Mouse (Mus musculus): ENCODE results near the gene Gatad2b. TPM values are rescaled to one million over a fixed set of nuclear protein-coding genes. Genes with fewer than 3 reads are reported as not detected.

The Gatad2b gene
- polyA plus RNA-seq, 1 experiment: 17.5 TPM

DNA sequence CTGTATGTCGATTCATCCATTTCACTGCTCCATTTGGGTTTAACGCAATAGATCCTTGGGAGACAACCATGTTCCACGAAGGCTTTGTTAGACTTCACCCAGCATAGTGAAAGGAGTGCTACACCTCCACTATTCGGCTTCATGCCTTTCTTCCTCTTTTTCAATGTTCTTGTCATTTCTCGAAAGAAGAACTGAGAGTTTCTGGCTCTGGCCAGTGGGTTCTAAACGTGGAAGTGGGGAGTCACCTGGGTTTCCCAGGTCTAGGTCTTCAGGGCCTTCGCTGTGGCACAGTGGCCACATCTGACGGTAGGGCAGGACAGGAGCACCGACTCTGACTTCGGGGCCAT lies 28.3 kb upstream of the Gatad2b start:
- peak overlapping the region; percentile 69 for H3K4me3 ChIP-seq (replicated peaks; ENCODE audit: control insufficient read depth, low read depth, low read length)
- WGBS: 10% methylated on average over 10 of the region's 10 CpGs
- H3K27ac ChIP-seq (ENCODE audit: control insufficient read depth, insufficient read depth, low read depth, low read length, poor library complexity): peak overlapping the region; percentile 99
- no peak for TF ChIP-seq CTCF (IDR thresholded peaks at IDR 0.05; ENCODE audit: control insufficient read depth, insufficient read depth, low read length)
- TF ChIP-seq POLR2A (IDR thresholded peaks at IDR 0.05; ENCODE audit: borderline replicate concordance, control insufficient read depth, low read depth, low read length): no peak
- peaks cover 3% of the 10 kb centered on the region; the same call in 1 of the 2 replicates for H3K4me1 ChIP-seq (ENCODE audit: control insufficient read depth, insufficient read depth, low read length)

DNA sequence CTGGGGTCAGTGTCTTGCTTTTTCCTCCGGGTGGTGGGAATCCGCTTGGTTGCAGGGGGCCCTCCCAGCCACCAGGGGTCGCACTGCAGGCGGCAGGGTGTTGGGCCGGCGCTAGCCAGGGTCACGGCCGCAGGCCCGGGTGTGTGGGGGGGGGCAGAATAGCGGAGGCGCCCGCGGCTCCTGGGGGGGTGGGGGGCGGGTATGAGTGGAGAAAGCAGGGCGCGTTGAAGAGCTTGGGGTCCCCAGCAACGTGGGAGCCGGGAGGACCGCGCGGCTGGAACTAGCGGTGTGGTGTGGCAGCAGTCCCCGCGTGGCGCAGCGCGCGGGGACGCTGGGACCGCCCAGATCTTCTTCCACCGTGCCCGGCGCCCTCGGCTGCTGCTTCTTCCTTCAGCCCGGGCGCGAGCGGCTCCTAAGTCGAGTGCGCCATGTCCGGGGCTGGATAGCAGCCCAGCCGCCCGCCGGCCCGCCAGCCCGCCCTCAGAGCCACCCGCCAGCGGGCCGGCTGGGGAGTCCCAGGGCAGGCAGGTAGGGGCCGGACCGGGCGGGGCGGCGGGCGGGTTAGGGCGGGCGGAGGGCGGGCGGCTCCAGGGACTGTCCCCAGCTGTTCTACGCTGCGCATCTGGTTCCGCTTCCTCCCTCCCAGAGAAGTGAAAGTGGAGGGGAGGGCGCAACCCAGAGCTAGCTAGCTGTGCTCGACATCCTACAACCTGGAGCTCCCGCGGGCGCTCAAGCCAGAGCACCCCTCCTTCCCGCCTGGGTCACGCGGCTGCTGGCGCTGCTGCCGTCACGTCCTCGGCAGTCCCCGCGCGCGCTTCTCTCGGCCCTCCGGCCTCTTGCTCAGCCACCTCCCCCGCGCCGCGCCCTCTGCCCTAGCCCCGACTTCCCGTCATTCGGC lies 27.7 kb upstream of the Gatad2b start, which contains the start of gene Dennd4b:
Gene Dennd4b (plus strand): TSS at position 152 of the 898 bp plus-strand sequence.
- peak; percentile 71; the same call in 1 of the 2 replicates for TF ChIP-seq POLR2A (IDR thresholded peaks at IDR 0.05; ENCODE audit: borderline replicate concordance, control insufficient read depth, low read depth, low read length)
- peak; percentile 80 for TF ChIP-seq CTCF (IDR thresholded peaks at IDR 0.05; ENCODE audit: control insufficient read depth, insufficient read depth, low read length)
- peaks cover 3% of the 10 kb centered on the region; the same call in 1 of the 2 replicates for H3K4me1 ChIP-seq (ENCODE audit: control insufficient read depth, insufficient read depth, low read length)
- under 1% methylated on average over 77 of the region's 87 CpGs for WGBS

DNA sequence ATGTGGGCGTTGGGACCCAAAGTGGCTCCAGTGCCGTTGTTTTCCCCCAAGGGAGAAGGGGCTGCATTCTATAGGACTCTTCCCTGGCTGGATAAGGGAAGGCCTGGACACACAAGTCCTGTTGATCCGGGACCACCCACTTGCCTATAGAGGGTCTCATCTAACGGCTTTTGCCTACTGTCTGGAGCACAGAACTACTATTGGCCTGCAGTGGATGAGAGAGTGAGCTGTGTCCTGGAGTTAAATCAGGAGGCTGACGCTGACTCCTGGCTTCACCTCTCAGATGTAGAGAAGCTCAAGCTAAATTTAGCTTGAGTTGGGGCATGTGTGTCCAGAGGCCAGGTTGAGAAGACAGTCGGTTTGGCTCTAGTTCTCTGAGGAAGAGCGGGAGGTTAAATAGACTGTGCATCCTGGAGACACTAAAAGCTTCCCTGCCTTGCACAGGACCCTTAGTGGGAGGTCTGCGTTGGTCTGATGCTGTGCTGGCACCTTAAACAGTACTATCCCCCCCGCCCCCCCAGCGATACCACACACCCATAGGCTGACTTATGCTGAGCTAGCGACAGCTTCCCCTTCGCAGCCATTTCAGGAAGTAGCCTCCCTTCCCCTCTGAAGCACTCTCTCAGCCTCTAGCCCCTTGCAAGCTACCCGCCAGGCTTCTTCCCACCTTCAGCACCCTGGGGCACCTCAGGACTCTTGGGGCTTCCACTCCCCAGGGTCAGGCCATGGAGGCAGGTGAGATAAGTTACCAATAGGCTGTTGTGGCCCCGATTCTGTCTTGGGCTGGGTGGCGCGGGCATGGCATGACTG lies 26.8 kb upstream of the Gatad2b start:
- H3K27ac ChIP-seq (ENCODE audit: control insufficient read depth, insufficient read depth, low read depth, low read length, poor library complexity): peak overlapping the region; percentile 99
- 1% methylated on average over 16 of the region's 16 CpGs for WGBS
- peaks cover 3% of the 10 kb centered on the region; the same call in 1 of the 2 replicates for H3K4me1 ChIP-seq (ENCODE audit: control insufficient read depth, insufficient read depth, low read length)
- TF ChIP-seq POLR2A (IDR thresholded peaks at IDR 0.05; ENCODE audit: borderline replicate concordance, control insufficient read depth, low read depth, low read length) (peak; percentile 57; the same call in 1 of the 2 replicates), CTCF (IDR thresholded peaks at IDR 0.05; ENCODE audit: control insufficient read depth, insufficient read depth, low read length) (no peak)
- peak overlapping the region; percentile 69 for H3K4me3 ChIP-seq (replicated peaks; ENCODE audit: control insufficient read depth, low read depth, low read length)

More for the DNA sequence above, 27.7 kb upstream of the Gatad2b start, which contains the start of gene Dennd4b:
- peak within 1 kb of the TSS; percentile 99 for H3K27ac ChIP-seq (ENCODE audit: control insufficient read depth, insufficient read depth, low read depth, low read length, poor library complexity)
- peak within 1 kb of the TSS; percentile 69 for H3K4me3 ChIP-seq (replicated peaks; ENCODE audit: control insufficient read depth, low read depth, low read length)

DNA sequence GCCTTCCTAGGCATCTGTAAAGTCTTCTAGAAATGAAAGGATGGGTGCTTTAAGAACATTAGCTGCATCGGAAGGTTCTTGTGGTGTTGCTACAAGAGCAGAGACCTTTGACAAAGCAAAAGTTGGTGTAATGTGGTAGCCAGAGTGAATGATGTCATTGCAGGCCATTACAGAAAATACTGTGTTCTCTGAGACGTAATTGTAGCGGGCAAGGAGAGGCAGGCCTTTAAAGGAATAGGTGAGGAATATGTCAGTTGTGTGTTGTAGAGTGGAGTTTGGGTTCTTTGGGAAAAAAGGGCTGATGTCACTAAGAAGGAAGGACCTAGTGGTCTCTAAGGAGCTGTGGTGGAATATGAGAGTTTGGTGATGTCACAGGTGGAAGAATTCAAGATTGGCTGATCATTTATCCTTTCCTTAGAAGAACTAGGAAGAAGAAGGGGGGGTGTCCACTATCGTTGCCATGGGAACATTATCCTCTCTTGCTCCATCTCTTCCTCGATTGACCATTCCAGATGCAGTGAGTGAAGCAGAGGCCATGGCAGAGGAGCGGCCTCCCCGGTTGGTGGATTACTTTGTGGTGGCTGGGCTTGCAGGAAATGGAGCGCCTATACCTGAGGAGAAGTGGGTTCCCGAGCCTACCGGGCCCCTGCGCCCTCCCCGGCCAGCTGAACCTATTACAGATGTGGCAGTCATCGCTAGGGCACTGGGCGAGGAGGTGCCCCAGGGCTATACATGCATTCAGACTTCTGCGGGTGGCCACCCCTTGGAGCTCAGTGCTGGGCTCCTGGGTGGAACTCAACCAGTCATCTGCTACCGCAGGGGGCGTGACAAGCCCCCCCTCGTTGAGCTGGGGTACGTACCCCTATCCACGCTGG lies 25.8 kb upstream of the Gatad2b start:
- 51% methylated on average over 20 of the region's 20 CpGs for WGBS
- Histone ChIP-seq H3K4me1 (ENCODE audit: control insufficient read depth, insufficient read depth, low read length) (peaks cover 3% of the 10 kb centered on the region; the same call in 1 of the 2 replicates), H3K27ac (ENCODE audit: control insufficient read depth, insufficient read depth, low read depth, low read length, poor library complexity) (peak overlapping the region; percentile 99), H3K4me3 (replicated peaks; ENCODE audit: control insufficient read depth, low read depth, low read length) (peak overlapping the region; percentile 69)
- TF ChIP-seq CTCF (IDR thresholded peaks at IDR 0.05; ENCODE audit: control insufficient read depth, insufficient read depth, low read length): no peak
- no peak for TF ChIP-seq POLR2A (IDR thresholded peaks at IDR 0.05; ENCODE audit: borderline replicate concordance, control insufficient read depth, low read depth, low read length)

DNA sequence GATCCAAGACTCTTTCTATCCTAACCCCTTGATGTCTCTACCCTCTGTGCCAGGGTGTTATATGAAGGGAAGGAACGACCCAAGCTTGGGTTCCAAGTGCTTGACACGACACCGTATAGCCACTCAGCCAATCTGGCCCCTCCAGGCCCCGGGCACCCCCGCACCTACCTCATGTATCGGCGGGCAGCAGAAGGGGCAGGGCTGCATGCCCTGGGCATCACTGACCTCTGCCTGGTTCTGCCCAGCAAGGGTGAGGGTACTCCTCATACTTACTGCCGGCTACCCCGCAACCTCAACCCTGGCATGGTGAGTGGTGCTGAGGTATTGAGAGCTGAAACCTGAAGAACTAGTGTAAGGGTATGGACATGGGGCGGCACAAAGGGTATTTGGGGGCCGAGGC lies 24.8 kb upstream of the Gatad2b start:
- WGBS: 92% methylated on average over 11 of the region's 11 CpGs
- TF ChIP-seq POLR2A (IDR thresholded peaks at IDR 0.05; ENCODE audit: borderline replicate concordance, control insufficient read depth, low read depth, low read length) (no peak), CTCF (IDR thresholded peaks at IDR 0.05; ENCODE audit: control insufficient read depth, insufficient read depth, low read length) (no peak)
- Histone ChIP-seq H3K4me1 (ENCODE audit: control insufficient read depth, insufficient read depth, low read length) (peaks cover 3% of the 10 kb centered on the region; the same call in 1 of the 2 replicates), H3K27ac (ENCODE audit: control insufficient read depth, insufficient read depth, low read depth, low read length, poor library complexity) (no peak overlapping the region), H3K4me3 (replicated peaks; ENCODE audit: control insufficient read depth, low read depth, low read length) (no peak overlapping the region)

DNA sequence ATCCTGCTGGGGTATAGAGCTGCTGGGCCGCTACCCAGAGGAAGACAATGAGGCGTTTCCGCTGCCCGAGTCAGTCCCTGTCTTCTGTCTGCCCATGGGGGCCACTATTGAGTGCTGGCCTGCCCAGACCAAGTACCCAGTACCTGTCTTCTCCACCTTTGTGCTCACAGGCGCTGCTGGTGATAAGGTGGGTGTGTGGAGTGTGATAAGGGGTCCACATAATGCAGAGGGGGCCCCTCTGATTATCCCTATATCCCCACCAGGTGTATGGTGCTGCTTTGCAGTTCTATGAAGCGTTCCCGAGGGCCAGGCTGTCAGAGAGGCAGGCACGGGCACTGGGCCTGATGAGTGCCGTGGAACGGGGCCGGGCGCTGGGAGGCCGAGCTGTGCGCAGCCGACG lies 24.0 kb upstream of the Gatad2b start:
- WGBS: 91% methylated on average over 16 of the region's 16 CpGs
- H3K4me3 ChIP-seq (replicated peaks; ENCODE audit: control insufficient read depth, low read depth, low read length): no peak overlapping the region
- H3K4me1 ChIP-seq (ENCODE audit: control insufficient read depth, insufficient read depth, low read length): peaks cover 3% of the 10 kb centered on the region; the same call in 1 of the 2 replicates
- H3K27ac ChIP-seq (ENCODE audit: control insufficient read depth, insufficient read depth, low read depth, low read length, poor library complexity): no peak overlapping the region
- TF ChIP-seq POLR2A (IDR thresholded peaks at IDR 0.05; ENCODE audit: borderline replicate concordance, control insufficient read depth, low read depth, low read length) (no peak), CTCF (IDR thresholded peaks at IDR 0.05; ENCODE audit: control insufficient read depth, insufficient read depth, low read length) (no peak)

DNA sequence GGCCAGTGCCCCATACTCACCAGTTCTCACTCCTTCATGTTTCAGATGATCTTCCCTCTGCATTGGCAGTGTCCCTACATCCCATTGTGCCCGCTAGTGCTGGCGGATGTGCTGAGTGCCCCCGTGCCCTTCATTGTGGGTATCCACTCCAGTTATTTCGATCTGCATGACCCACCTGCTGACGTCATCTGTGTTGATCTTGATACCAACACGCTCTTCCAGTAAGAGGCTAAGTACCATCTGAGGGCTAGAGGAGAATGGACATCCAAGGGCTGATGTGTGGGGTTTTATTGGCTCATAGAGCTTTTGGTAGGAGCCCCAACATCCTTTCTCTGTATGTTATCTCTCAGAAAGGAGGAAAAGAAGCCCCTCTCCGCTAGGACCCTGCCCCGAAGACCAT lies 22.2 kb upstream of the Gatad2b start:
- TF ChIP-seq POLR2A (IDR thresholded peaks at IDR 0.05; ENCODE audit: borderline replicate concordance, control insufficient read depth, low read depth, low read length) (no peak), CTCF (IDR thresholded peaks at IDR 0.05; ENCODE audit: control insufficient read depth, insufficient read depth, low read length) (no peak)
- Histone ChIP-seq H3K4me3 (replicated peaks; ENCODE audit: control insufficient read depth, low read depth, low read length) (no peak overlapping the region), H3K4me1 (ENCODE audit: control insufficient read depth, insufficient read depth, low read length) (no peaks in the 10 kb centered on the region; the same call in 1 of the 2 replicates), H3K27ac (ENCODE audit: control insufficient read depth, insufficient read depth, low read depth, low read length, poor library complexity) (no peak overlapping the region)
- WGBS: 87% methylated on average over 8 of the region's 8 CpGs

Data from bone marrow, adult 2 months (tissue).